Mouse (Mus musculus): Measurements from ENCODE around the gene Ubr7. TPM values are rescaled to one million over a fixed set of nuclear protein-coding genes. Genes with fewer than 3 reads are reported as not detected.

The Ubr7 gene
- total and polyA plus RNA-seq, 2 experiments from 2014 or later, result 26.1 to 59.1 TPM

DNA sequence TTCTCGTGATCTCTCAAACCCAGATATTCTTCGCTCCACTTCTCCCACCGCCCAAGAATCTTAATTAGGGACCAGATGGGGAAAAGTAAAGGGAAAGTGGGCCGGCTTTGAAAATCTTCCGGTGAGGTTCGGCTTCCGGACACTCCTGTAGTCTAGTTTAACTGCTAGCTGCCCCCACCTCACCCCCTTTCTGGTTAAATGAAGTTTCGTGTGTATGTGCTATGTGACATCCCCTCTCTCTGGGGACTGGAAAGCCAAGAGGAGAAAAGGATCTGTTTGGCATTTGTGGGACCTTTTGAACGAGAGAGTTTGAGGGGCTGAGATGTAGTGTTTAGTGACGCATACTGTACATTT lies 613 bp downstream of the Ubr7 start, which contains the start of gene Gm20604:
Gene Gm20604, minus strand, starts transcription at position 270 of the 354 bp plus-strand sequence.
- DNase-seq (no peak), ATAC-seq (no peak)
- Histone ChIP-seq H3K9ac (peak within 1 kb of the TSS; percentile 75), H3K4me1 (ENCODE audit: insufficient read depth) (peaks cover 20% of the 10 kb centered on the region), H3K27me3 (ENCODE audit: insufficient read depth, low read length) (no peaks in the 10 kb centered on the region), H3K36me3 (ENCODE audit: insufficient read depth) (0 out of 2 replicates have a peak, but pooled peaks cover 7% of the 10 kb centered on the region), H3K4me2 (ENCODE audit: low read depth) (peak within 1 kb of the TSS; percentile 82), H3K9me3 (ENCODE audit: low read length) (no peaks in the 10 kb centered on the region), H3K27ac (ENCODE audit: low read depth, low read length) (peak within 1 kb of the TSS; percentile 90), H3K4me3 (ENCODE audit: low read depth, low read length) (peak within 1 kb of the TSS; percentile 71)
- TF ChIP-seq CTCF (IDR thresholded peaks at IDR 0.05; ENCODE audit: low read depth), result no peak
- 1% methylated on average over 10 of the region's 10 CpGs for WGBS

DNA sequence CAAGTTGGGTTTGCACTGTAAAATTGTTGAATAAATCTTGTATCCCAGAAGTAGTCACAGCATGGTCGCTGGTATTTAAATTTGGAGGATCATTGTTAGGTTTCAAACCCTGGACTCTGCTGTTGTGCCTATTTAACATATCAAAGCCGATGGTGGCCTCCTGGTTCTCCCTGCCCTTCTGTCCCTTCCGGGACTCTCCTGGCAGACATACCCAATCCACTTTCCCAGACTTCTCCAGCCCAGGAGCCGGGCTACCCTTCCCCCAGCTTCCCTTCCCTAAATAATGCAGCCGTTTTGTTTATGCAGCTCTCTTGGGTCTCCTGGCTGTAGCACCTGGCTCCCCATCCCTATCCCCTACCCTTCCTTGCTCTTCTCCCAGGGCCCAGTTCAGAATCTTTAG lies 1.2 kb downstream of the Ubr7 start:
- Histone ChIP-seq H3K36me3 (ENCODE audit: insufficient read depth) (0 out of 2 replicates have a peak, but pooled peaks cover 7% of the 10 kb centered on the region), H3K9me3 (ENCODE audit: low read length) (no peaks in the 10 kb centered on the region), H3K4me3 (ENCODE audit: low read depth, low read length) (peak overlapping the region; percentile 71), H3K4me1 (ENCODE audit: insufficient read depth) (peaks cover 20% of the 10 kb centered on the region), H3K4me2 (ENCODE audit: low read depth) (peak overlapping the region; percentile 82), H3K9ac (peak overlapping the region; percentile 75), H3K27ac (ENCODE audit: low read depth, low read length) (no peak overlapping the region), H3K27me3 (ENCODE audit: insufficient read depth, low read length) (no peaks in the 10 kb centered on the region)
- ATAC-seq (no peak), DNase-seq (no peak)
- WGBS, result 2% methylated on average over 5 of the region's 5 CpGs
- no peak for TF ChIP-seq CTCF (IDR thresholded peaks at IDR 0.05; ENCODE audit: low read depth)

DNA sequence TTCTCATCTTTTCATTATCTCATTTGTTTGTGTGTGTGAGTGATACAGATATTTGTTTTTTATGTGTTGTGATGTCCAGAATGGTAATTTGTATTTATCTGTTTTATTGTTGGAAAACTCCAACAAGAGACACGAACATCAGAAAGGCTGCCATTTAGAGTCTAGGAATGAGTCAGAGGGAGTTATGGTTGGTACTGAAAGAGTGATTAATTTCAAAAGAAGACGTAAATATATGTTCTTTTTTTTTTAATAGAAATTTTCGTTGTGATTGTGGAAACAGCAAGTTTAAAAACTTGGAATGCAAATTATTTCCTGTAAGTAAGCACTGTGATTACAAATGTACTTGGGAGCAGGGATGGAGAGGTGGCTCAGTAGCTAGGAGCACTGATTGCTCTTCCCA lies 3.9 kb downstream of the Ubr7 start:
- ATAC-seq, result no peak
- no peak overlapping the region for H3K4me3 ChIP-seq (ENCODE audit: low read depth, low read length)
- no peak overlapping the region for H3K4me2 ChIP-seq (ENCODE audit: low read depth)
- no peaks in the 10 kb centered on the region for H3K27me3 ChIP-seq (ENCODE audit: insufficient read depth, low read length)
- peaks cover 14% of the 10 kb centered on the region for H3K4me1 ChIP-seq (ENCODE audit: insufficient read depth)
- no peak overlapping the region for H3K9ac ChIP-seq
- H3K36me3 ChIP-seq (ENCODE audit: insufficient read depth), result peaks cover 25% of the 10 kb centered on the region
- no peak for DNase-seq
- no peak overlapping the region for H3K27ac ChIP-seq (ENCODE audit: low read depth, low read length)
- TF ChIP-seq CTCF (IDR thresholded peaks at IDR 0.05; ENCODE audit: low read depth), result no peak
- WGBS, result 89% methylated on average over 3 of the region's 3 CpGs
- no peaks in the 10 kb centered on the region for H3K9me3 ChIP-seq (ENCODE audit: low read length)

DNA sequence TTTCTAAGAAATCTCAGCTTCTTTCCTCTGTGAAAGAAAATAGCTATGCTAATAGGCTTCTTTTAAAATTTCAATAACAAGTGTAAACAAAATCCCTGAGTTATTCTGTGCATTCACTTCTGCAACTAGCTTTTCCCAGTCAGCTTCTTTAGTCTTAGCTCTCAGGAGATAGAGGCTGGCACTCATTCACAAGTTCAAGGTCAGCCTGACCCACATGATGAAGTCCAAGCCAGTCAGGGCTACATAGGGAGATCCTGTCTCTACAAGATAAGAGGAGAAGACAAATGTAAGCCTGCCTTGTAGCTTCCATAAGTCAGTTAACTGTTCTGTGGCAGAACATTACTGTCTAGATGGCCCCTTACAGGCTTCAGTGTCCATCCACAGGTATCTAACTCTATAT lies 5.9 kb downstream of the Ubr7 start:
- H3K4me1 ChIP-seq (ENCODE audit: insufficient read depth), result peaks cover 8% of the 10 kb centered on the region
- no peak for TF ChIP-seq CTCF (IDR thresholded peaks at IDR 0.05; ENCODE audit: low read depth)
- no peak overlapping the region for H3K9ac ChIP-seq
- H3K4me3 ChIP-seq (ENCODE audit: low read depth, low read length), result no peak overlapping the region
- H3K9me3 ChIP-seq (ENCODE audit: low read length), result no peaks in the 10 kb centered on the region
- DNase-seq (no peak), ATAC-seq (no peak)
- H3K27me3 ChIP-seq (ENCODE audit: insufficient read depth, low read length), result no peaks in the 10 kb centered on the region
- H3K27ac ChIP-seq (ENCODE audit: low read depth, low read length), result no peak overlapping the region
- peaks cover 43% of the 10 kb centered on the region for H3K36me3 ChIP-seq (ENCODE audit: insufficient read depth)
- no peak overlapping the region for H3K4me2 ChIP-seq (ENCODE audit: low read depth)

DNA sequence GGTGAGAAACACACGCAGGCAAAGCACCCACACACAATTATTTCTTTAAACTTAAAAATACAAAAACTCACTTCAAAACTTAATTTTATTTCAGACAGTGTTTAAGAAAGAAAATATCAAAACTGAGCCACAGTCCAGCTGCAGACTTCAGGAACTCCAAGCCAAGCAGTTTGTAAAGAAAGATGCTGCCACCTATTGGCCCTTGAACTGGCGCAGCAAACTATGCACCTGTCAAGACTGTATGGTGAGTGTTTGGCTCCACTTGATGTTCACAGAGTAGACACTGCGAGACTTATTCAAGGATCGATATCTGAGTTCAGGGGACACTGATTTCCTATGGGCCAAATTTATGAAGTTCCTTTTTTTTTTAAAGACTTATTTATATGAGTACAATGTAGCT lies 11.2 kb downstream of the Ubr7 start:
- Histone ChIP-seq H3K4me2 (ENCODE audit: low read depth) (no peak overlapping the region), H3K9me3 (ENCODE audit: low read length) (no peaks in the 10 kb centered on the region), H3K4me3 (ENCODE audit: low read depth, low read length) (no peak overlapping the region), H3K9ac (no peak overlapping the region), H3K36me3 (ENCODE audit: insufficient read depth) (peaks cover 81% of the 10 kb centered on the region), H3K4me1 (ENCODE audit: insufficient read depth) (no peaks in the 10 kb centered on the region), H3K27ac (ENCODE audit: low read depth, low read length) (no peak overlapping the region), H3K27me3 (ENCODE audit: insufficient read depth, low read length) (no peaks in the 10 kb centered on the region)
- DNase-seq, result no peak
- peak; percentile 29 for TF ChIP-seq CTCF (IDR thresholded peaks at IDR 0.05; ENCODE audit: low read depth)
- ATAC-seq, result no peak
- WGBS, result 95% methylated on average over 4 of the region's 4 CpGs

DNA sequence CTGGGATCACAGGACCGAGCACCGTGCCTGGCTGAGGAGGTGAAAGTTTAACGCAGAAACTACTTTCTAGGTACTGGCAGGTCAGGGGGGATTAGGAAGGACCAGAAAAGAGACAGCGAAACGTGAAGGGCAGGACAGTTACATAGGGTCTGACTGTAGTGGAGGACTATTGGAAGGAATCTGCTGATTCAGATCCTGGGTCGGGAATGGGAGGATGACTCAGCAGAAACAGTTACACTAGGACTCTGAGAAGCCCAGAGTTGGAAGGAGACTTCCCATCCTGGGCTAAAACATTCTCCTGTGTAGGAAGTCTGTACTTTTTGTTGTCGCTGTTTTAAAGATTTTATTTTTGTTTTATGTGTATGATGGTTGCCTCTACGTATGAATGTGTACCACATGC lies 13.8 kb downstream of the Ubr7 start:
- DNase-seq, result no peak
- Histone ChIP-seq H3K36me3 (ENCODE audit: insufficient read depth) (peaks cover 89% of the 10 kb centered on the region), H3K27me3 (ENCODE audit: insufficient read depth, low read length) (no peaks in the 10 kb centered on the region), H3K27ac (ENCODE audit: low read depth, low read length) (no peak overlapping the region), H3K9ac (no peak overlapping the region), H3K4me2 (ENCODE audit: low read depth) (no peak overlapping the region), H3K9me3 (ENCODE audit: low read length) (no peaks in the 10 kb centered on the region), H3K4me3 (ENCODE audit: low read depth, low read length) (no peak overlapping the region), H3K4me1 (ENCODE audit: insufficient read depth) (no peaks in the 10 kb centered on the region)
- TF ChIP-seq CTCF (IDR thresholded peaks at IDR 0.05; ENCODE audit: low read depth), result no peak
- WGBS, result 96% methylated on average over 8 of the region's 8 CpGs
- no peak for ATAC-seq

DNA sequence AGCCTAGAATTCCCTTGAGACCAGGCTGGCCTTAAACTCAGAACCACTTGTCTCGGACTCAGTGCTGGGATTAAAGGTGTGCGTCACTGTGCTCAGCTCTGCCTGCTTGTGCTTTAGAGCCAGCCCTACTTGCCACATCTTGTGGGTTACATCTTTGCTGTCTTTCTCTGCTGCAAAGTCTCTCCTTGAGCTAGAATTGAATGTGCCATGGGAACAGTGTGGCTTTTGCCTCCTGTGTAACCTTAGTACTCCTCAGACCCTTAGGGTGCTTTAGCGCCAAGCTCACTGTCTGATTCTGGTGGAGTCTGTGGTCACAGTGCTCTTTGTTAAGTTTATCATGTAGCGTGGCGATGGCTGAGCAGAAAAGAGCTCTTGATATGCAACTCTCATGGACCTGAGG lies 14.9 kb downstream of the Ubr7 start:
- ATAC-seq, result no peak
- H3K9me3 ChIP-seq (ENCODE audit: low read length), result no peaks in the 10 kb centered on the region
- no peak for DNase-seq
- no peak overlapping the region for H3K27ac ChIP-seq (ENCODE audit: low read depth, low read length)
- no peak overlapping the region for H3K4me2 ChIP-seq (ENCODE audit: low read depth)
- TF ChIP-seq CTCF (IDR thresholded peaks at IDR 0.05; ENCODE audit: low read depth), result no peak
- H3K4me1 ChIP-seq (ENCODE audit: insufficient read depth), result no peaks in the 10 kb centered on the region
- H3K27me3 ChIP-seq (ENCODE audit: insufficient read depth, low read length), result no peaks in the 10 kb centered on the region
- no peak overlapping the region for H3K9ac ChIP-seq
- no peak overlapping the region for H3K4me3 ChIP-seq (ENCODE audit: low read depth, low read length)
- WGBS, result 95% methylated on average over 5 of the region's 5 CpGs
- H3K36me3 ChIP-seq (ENCODE audit: insufficient read depth), result peaks cover 88% of the 10 kb centered on the region

DNA sequence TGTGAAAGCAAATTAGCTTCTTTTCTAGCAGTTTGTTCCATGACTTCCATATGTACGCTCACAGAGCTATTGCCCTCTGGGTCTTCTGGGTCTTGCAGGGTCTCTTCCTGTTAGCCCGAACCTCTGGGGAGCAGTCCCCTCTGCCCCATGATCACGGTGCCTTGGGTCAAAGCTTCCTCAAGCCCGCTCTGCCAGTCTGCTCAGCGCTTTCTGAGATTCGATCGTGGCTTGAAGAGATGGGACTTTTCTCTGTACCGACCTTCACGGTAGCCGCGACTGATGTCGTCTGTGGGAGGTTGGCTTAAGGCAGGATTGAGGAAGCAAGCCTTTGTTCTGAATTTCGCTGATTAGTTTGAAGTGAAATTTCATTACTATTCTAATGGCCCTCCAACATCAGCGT lies 18.3 kb downstream of the Ubr7 start:
- no peaks in the 10 kb centered on the region for H3K4me1 ChIP-seq (ENCODE audit: insufficient read depth)
- no peak overlapping the region for H3K4me3 ChIP-seq (ENCODE audit: low read depth, low read length)
- DNase-seq (no peak), ATAC-seq (no peak)
- no peaks in the 10 kb centered on the region for H3K9me3 ChIP-seq (ENCODE audit: low read length)
- TF ChIP-seq CTCF (IDR thresholded peaks at IDR 0.05; ENCODE audit: low read depth), result no peak
- H3K9ac ChIP-seq, result no peak overlapping the region
- no peak overlapping the region for H3K27ac ChIP-seq (ENCODE audit: low read depth, low read length)
- no peak overlapping the region for H3K4me2 ChIP-seq (ENCODE audit: low read depth)
- WGBS, result 91% methylated on average over 14 of the region's 14 CpGs
- peaks cover 63% of the 10 kb centered on the region for H3K36me3 ChIP-seq (ENCODE audit: insufficient read depth)
- no peaks in the 10 kb centered on the region for H3K27me3 ChIP-seq (ENCODE audit: insufficient read depth, low read length)

Data from forebrain, postnatal 0 days (tissue).